Mouse (Mus musculus): ENCODE measurements at regions not wholly inside any gene's neighbourhood (a gene's known extent, or its start where the extent isn't known, plus 50 kb on each side); places are given as distances from the start of the nearest gene placed in this dataset.

- Histone ChIP-seq H3K4me1 (peaks cover 6% of the 10 kb centered on the region), H3K36me3 (no peaks in the 10 kb centered on the region), H3K27me3 (replicated peaks) (no peaks in the 10 kb centered on the region), H3K9ac (no peak overlapping the region; the same call in 1 of the 2 replicates), H3K9me3 (peaks cover 13% of the 10 kb centered on the region), H3K4me2 (replicated peaks) (peak overlapping the region; percentile 44), H3K27ac (no peak overlapping the region), H3K4me3 (0 out of 2 replicates have a peak overlapping the region, but pooled peaks have one; percentile 0)
- ATAC-seq (ENCODE audit: low FRiP score, low read depth) = peak; percentile 50; the same call in 1 of the 2 replicates
- 27% methylated on average over 21 of the region's 21 CpGs for WGBS
Observed at GRCm38 (mm10) chr5:103355372-103356300, 69.4 kb upstream of the Ptpn13 start.

DNA sequence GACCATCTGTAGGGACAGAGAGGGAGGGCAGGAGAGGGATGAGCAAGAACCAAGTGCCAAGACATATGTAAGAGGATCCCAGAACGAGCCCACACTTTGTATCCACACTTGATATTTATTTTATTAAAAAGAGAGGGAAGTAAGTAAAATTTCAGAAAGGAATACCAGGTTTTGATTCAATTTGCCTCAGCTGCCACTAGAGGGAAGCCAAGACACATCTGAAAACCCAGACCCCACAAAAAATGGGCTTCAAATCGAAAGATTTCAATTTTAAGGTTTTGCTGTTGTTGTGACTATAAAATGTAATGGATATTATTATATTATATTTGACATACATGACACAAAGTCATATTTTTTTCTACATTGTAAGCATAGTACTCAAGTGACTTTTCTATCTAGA lies 81.1 kb upstream of the Ptpn13 start:
- H3K4me2 ChIP-seq (replicated peaks) = no peak overlapping the region
- no peak for ATAC-seq (ENCODE audit: low FRiP score, low read depth)
- WGBS = 37% methylated on average over 2 of the region's 2 CpGs
- H3K27ac ChIP-seq = no peak overlapping the region
- no peak overlapping the region for H3K9ac ChIP-seq
- H3K9me3 ChIP-seq = peaks cover 6% of the 10 kb centered on the region; the same call in 1 of the 2 replicates
- H3K4me3 ChIP-seq = no peak overlapping the region
- H3K36me3 ChIP-seq = no peaks in the 10 kb centered on the region
- peaks cover 21% of the 10 kb centered on the region for H3K27me3 ChIP-seq (replicated peaks)
- peaks cover 13% of the 10 kb centered on the region for H3K4me1 ChIP-seq

DNA sequence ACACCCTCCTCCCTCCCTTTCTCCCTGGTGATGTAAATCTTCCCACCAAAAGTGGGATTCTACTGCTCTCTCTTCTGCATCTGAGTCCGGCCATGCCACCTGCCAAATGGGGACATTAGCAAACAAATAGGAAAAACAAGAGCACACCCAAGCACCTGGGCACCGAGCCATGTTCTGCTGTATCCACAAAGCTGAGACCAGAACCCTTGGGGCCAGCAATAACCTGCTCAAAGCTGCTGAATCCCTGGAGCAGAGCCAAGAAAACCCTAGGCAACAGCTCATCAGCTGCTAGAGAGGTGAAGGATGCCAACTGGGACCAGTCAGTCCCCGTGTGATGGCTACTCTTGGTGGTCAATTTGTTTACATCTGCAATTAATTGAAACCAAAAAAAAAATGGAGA lies 83.5 kb upstream of the Ptpn13 start:
- H3K27ac ChIP-seq = 0 out of 2 replicates have a peak overlapping the region, but pooled peaks have one; percentile 26
- WGBS = 38% methylated on average over 3 of the region's 3 CpGs
- peaks cover 31% of the 10 kb centered on the region for H3K27me3 ChIP-seq (replicated peaks)

GRCm38 (mm10) chr5:103340626-103341025 lies 84.4 kb upstream of the Ptpn13 start:
- Histone ChIP-seq H3K36me3 (no peaks in the 10 kb centered on the region), H3K9me3 (no peaks in the 10 kb centered on the region), H3K27me3 (replicated peaks) (peaks cover 31% of the 10 kb centered on the region), H3K4me3 (no peak overlapping the region), H3K27ac (no peak overlapping the region), H3K4me2 (replicated peaks) (peak overlapping the region; percentile 24), H3K9ac (0 out of 2 replicates have a peak overlapping the region, but pooled peaks have one; percentile 14), H3K4me1 (peaks cover 29% of the 10 kb centered on the region)
- no peak for ATAC-seq (ENCODE audit: low FRiP score, low read depth)
- 15% methylated on average over 9 of the region's 9 CpGs for WGBS

More for the DNA sequence above, 83.5 kb upstream of the Ptpn13 start:
- no peak overlapping the region for H3K4me3 ChIP-seq
- H3K4me2 ChIP-seq (replicated peaks) = no peak overlapping the region; the same call in 1 of the 2 replicates
- ATAC-seq (ENCODE audit: low FRiP score, low read depth) = peak; percentile 51
- no peaks in the 10 kb centered on the region for H3K36me3 ChIP-seq
- H3K4me1 ChIP-seq = peaks cover 24% of the 10 kb centered on the region
- 0 out of 2 replicates have a peak, but pooled peaks cover 5% of the 10 kb centered on the region for H3K9me3 ChIP-seq
- H3K9ac ChIP-seq = no peak overlapping the region

GRCm38 (mm10) chr5:103336689-103337490 lies 88.1 kb upstream of the Ptpn13 start:
- ATAC-seq (ENCODE audit: low FRiP score, low read depth) = peak; percentile 78
- H3K27me3 ChIP-seq (replicated peaks) = peaks cover 46% of the 10 kb centered on the region
- H3K27ac ChIP-seq = no peak overlapping the region
- peaks cover 29% of the 10 kb centered on the region for H3K4me1 ChIP-seq
- no peaks in the 10 kb centered on the region for H3K36me3 ChIP-seq
- 5% methylated on average over 11 of the region's 11 CpGs for WGBS
- no peak overlapping the region for H3K4me3 ChIP-seq
- H3K9me3 ChIP-seq = no peaks in the 10 kb centered on the region
- peak overlapping the region; percentile 51 for H3K4me2 ChIP-seq (replicated peaks)
- H3K9ac ChIP-seq = no peak overlapping the region

- WGBS = 10% methylated on average over 12 of the region's 12 CpGs
- Histone ChIP-seq H3K9me3 (no peaks in the 10 kb centered on the region), H3K27me3 (replicated peaks) (peaks cover 43% of the 10 kb centered on the region), H3K4me3 (no peak overlapping the region), H3K4me1 (peaks cover 24% of the 10 kb centered on the region), H3K27ac (0 out of 2 replicates have a peak overlapping the region, but pooled peaks have one; percentile 42), H3K4me2 (replicated peaks) (peak overlapping the region; percentile 51), H3K9ac (no peak overlapping the region), H3K36me3 (no peaks in the 10 kb centered on the region)
- ATAC-seq (ENCODE audit: low FRiP score, low read depth) = peak; percentile 75
Observed at GRCm38 (mm10) chr5:103335916-103336688, 88.9 kb upstream of the Ptpn13 start.

DNA sequence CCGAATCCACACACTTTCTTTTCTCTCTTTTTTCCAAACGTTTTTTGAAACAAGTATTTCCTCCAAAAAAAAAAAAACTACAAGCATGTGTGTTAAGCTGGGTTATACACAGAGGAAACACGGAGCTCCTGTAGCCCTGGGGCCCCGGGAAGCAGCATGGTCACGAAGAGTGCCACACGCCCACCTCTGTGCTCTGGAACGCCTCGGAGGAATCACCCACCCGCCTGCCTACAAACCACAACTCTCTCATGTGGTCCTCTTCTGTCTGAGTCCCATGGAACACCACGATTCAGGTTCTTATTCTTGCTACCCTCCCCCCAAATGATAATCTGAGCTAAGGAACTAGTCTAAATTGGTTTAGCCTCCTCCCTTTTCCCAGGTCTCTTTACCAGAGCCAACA lies 98.6 kb upstream of the Ptpn13 start:
- Histone ChIP-seq H3K27me3 (replicated peaks) (peaks cover 22% of the 10 kb centered on the region), H3K4me3 (no peak overlapping the region), H3K9ac (no peak overlapping the region), H3K4me1 (no peaks in the 10 kb centered on the region), H3K27ac (no peak overlapping the region), H3K36me3 (no peaks in the 10 kb centered on the region), H3K4me2 (replicated peaks) (no peak overlapping the region), H3K9me3 (no peaks in the 10 kb centered on the region)
- no peak for ATAC-seq (ENCODE audit: low FRiP score, low read depth)
- WGBS = 78% methylated on average over 10 of the region's 10 CpGs

GRCm38 (mm10) chr5:103320341-103320740 lies 104.7 kb upstream of the Ptpn13 start:
- Histone ChIP-seq H3K4me3 (no peak overlapping the region), H3K4me2 (replicated peaks) (no peak overlapping the region), H3K9ac (no peak overlapping the region), H3K36me3 (no peaks in the 10 kb centered on the region), H3K9me3 (no peaks in the 10 kb centered on the region), H3K27ac (no peak overlapping the region), H3K27me3 (replicated peaks) (no peaks in the 10 kb centered on the region), H3K4me1 (no peaks in the 10 kb centered on the region)
- no peak for ATAC-seq (ENCODE audit: low FRiP score, low read depth)
- WGBS = 83% methylated on average over 5 of the region's 5 CpGs

DNA sequence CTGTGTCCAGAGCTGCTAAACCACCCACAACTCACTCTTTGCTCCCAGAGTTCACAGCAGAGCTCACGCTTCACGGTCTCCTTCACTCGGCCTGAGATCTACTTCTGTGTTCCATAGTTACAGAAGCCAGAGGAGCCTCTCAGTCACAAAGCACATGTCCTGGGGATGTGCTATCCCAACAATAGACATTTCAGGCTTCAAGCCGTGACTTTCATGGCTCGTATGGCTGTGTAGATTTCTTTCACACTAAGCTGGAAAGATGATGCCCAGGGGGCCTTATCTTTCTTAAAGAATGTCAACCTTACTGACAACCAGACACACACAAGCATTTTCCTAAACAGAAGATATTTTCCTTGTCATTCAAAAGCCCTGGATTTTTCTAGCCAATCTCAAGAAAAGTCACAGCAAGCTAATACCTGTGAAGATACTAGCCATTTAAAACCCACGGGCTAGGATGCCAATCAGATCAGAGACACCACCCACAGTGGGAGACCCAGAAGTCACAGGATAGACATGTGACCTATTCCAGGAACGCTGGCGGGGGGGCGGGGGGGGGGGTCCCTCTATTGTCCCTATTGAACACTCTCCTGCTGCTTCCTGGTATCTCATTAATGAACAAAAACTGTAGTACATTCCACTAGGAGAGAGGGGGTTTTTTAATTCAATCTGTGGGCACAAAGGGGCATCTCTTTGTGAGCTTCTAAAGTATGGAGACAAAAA lies 98.8 kb upstream of the Mapk10 start:
- peak; percentile 63; the same call in 1 of the 2 replicates for ATAC-seq (ENCODE audit: low FRiP score, low read depth)
- H3K4me1 ChIP-seq = peaks cover 6% of the 10 kb centered on the region; the same call in 1 of the 2 replicates
- no peak overlapping the region for H3K9ac ChIP-seq
- no peaks in the 10 kb centered on the region for H3K36me3 ChIP-seq
- H3K27me3 ChIP-seq (replicated peaks) = no peaks in the 10 kb centered on the region
- H3K27ac ChIP-seq = no peak overlapping the region
- H3K4me3 ChIP-seq = no peak overlapping the region
- H3K4me2 ChIP-seq (replicated peaks) = no peak overlapping the region
- H3K9me3 ChIP-seq = no peaks in the 10 kb centered on the region
- WGBS = 27% methylated on average over 9 of the region's 9 CpGs

- H3K4me2 ChIP-seq (replicated peaks) = no peak overlapping the region
- no peaks in the 10 kb centered on the region for H3K9me3 ChIP-seq
- ATAC-seq (ENCODE audit: low FRiP score, low read depth) = no peak
- no peak overlapping the region for H3K27ac ChIP-seq
- 71% methylated on average over 11 of the region's 11 CpGs for WGBS
- no peaks in the 10 kb centered on the region for H3K36me3 ChIP-seq
- no peak overlapping the region for H3K9ac ChIP-seq
- peaks cover 6% of the 10 kb centered on the region; the same call in 1 of the 2 replicates for H3K4me1 ChIP-seq
- H3K27me3 ChIP-seq (replicated peaks) = no peaks in the 10 kb centered on the region
- no peak overlapping the region for H3K4me3 ChIP-seq
Observed at GRCm38 (mm10) chr5:103305716-103306447, 94.7 kb upstream of the Mapk10 start.

Measured in neural tube, embryonic 12.5 days (tissue).